Mouse (Mus musculus): Measurements from ENCODE around the gene Lrrc8c. TPM values are rescaled to one million over a fixed set of nuclear protein-coding genes. Genes with fewer than 3 reads are reported as not detected.
A peak's percentile ranks its signal among the peaks of the same experiment; 100 is the strongest.

Lrrc8c gene
- polyA plus RNA-seq, 2 experiments, result 6.5 to 18.0 TPM

GRCm38 (mm10) chr5:105525004-105525403 is 5.8 kb downstream of the Lrrc8c start:
- DNase-seq (ENCODE audit: low read depth in 3 of 3, low spot score in 3 of 3) (no peak), ATAC-seq (ENCODE audit: insufficient read depth) (no peak)
- peaks cover 66 to 67% of the 10 kb centered on the region in 2 experiments for H3K4me1 ChIP-seq (replicated peaks; ENCODE audit: control insufficient read depth in 2 of 2, insufficient read depth in 2 of 2, low read length in 1 of 2)
- peak overlapping the region; percentile 77; the same call in 1 of the 2 replicates for H3K27ac ChIP-seq
- TF ChIP-seq CTCF (IDR thresholded peaks at IDR 0.05; ENCODE audit: low read depth), result no peak
- peaks cover 9% of the 10 kb centered on the region; the same call in 1 of the 2 replicates for H3K36me3 ChIP-seq (replicated peaks; ENCODE audit: control insufficient read depth, insufficient read depth, low read depth)
- no peaks in the 10 kb centered on the region for H3K9me3 ChIP-seq (ENCODE audit: control insufficient read depth, low read length)
- H3K9ac ChIP-seq (replicated peaks), result no peak overlapping the region
- H3K4me2 ChIP-seq (ENCODE audit: low read depth), result peak overlapping the region; percentile 72
- no peaks in the 10 kb centered on the region for H3K27me3 ChIP-seq (ENCODE audit: control insufficient read depth, insufficient read depth, low read length)
- 58% methylated on average over 12 of the region's 12 CpGs for WGBS (ENCODE audit: insufficient replicate concordance)
- H3K4me3 ChIP-seq (ENCODE audit: insufficient read depth in 1 of 2, low read depth in 2 of 2, low read length in 2 of 2), result no peak overlapping the region

GRCm38 (mm10) chr5:105526107-105526645 is 7.0 kb downstream of the Lrrc8c start:
- H3K9me3 ChIP-seq (ENCODE audit: control insufficient read depth, low read length), result no peaks in the 10 kb centered on the region
- H3K27ac ChIP-seq, result no peak overlapping the region
- WGBS (ENCODE audit: insufficient replicate concordance), result 8% methylated on average over 4 of the region's 4 CpGs
- no peak overlapping the region for H3K9ac ChIP-seq (replicated peaks)
- no peaks in the 10 kb centered on the region for H3K27me3 ChIP-seq (ENCODE audit: control insufficient read depth, insufficient read depth, low read length)
- peak; percentile 24; the same call in 1 of the 2 replicates for ATAC-seq (ENCODE audit: insufficient read depth)
- peak overlapping the region; percentile 8; the same call in 1 of the 2 replicates for H3K4me2 ChIP-seq (ENCODE audit: low read depth)
- peak in 1 of 3 experiments; percentile 39 for DNase-seq (ENCODE audit: low read depth in 3 of 3, low spot score in 3 of 3)
- TF ChIP-seq CTCF (IDR thresholded peaks at IDR 0.05; ENCODE audit: low read depth) (no peak), EP300 (IDR thresholded peaks at IDR 0.05; ENCODE audit: low read depth) (peak; percentile 84)
- H3K36me3 ChIP-seq (replicated peaks; ENCODE audit: control insufficient read depth, insufficient read depth, low read depth), result peaks cover 9% of the 10 kb centered on the region; the same call in 1 of the 2 replicates
- peaks cover 62 to 63% of the 10 kb centered on the region in 2 experiments for H3K4me1 ChIP-seq (replicated peaks; ENCODE audit: control insufficient read depth in 2 of 2, insufficient read depth in 2 of 2, low read length in 1 of 2)
- H3K4me3 ChIP-seq (ENCODE audit: insufficient read depth in 1 of 2, low read depth in 2 of 2, low read length in 2 of 2), result no peak overlapping the region

GRCm38 (mm10) chr5:105526766-105527165 is 7.6 kb downstream of the Lrrc8c start:
- Histone ChIP-seq H3K27me3 (ENCODE audit: control insufficient read depth, insufficient read depth, low read length) (no peaks in the 10 kb centered on the region), H3K4me3 (ENCODE audit: insufficient read depth in 1 of 2, low read depth in 2 of 2, low read length in 2 of 2) (no peak overlapping the region), H3K4me1 (replicated peaks; ENCODE audit: control insufficient read depth in 2 of 2, insufficient read depth in 2 of 2, low read length in 1 of 2) (peaks cover 58 to 63% of the 10 kb centered on the region in 2 experiments), H3K4me2 (ENCODE audit: low read depth) (peak overlapping the region; percentile 57), H3K27ac (peak overlapping the region; percentile 49), H3K9ac (replicated peaks) (no peak overlapping the region; the same call in 1 of the 2 replicates), H3K9me3 (ENCODE audit: control insufficient read depth, low read length) (no peaks in the 10 kb centered on the region), H3K36me3 (replicated peaks; ENCODE audit: control insufficient read depth, insufficient read depth, low read depth) (peaks cover 9% of the 10 kb centered on the region; the same call in 1 of the 2 replicates)
- WGBS (ENCODE audit: insufficient replicate concordance), result 78% methylated on average over 9 of the region's 9 CpGs
- ATAC-seq (ENCODE audit: insufficient read depth), result no peak
- no peak for DNase-seq (ENCODE audit: low read depth in 3 of 3, low spot score in 3 of 3)
- TF ChIP-seq EP300 (IDR thresholded peaks at IDR 0.05; ENCODE audit: low read depth) (no peak), CTCF (IDR thresholded peaks at IDR 0.05; ENCODE audit: low read depth) (no peak)

- H3K36me3 ChIP-seq (replicated peaks; ENCODE audit: control insufficient read depth, insufficient read depth, low read depth), result peaks cover 9% of the 10 kb centered on the region; the same call in 1 of the 2 replicates
- H3K4me2 ChIP-seq (ENCODE audit: low read depth), result peak overlapping the region; percentile 57
- H3K4me1 ChIP-seq (replicated peaks; ENCODE audit: control insufficient read depth in 2 of 2, insufficient read depth in 2 of 2, low read length in 1 of 2), result peaks cover 54% of the 10 kb centered on the region in 2 experiments
- WGBS (ENCODE audit: insufficient replicate concordance), result 36% methylated on average over 23 of the region's 23 CpGs
- H3K4me3 ChIP-seq (ENCODE audit: insufficient read depth in 1 of 2, low read depth in 2 of 2, low read length in 2 of 2), result peak overlapping the region; percentile 12 to 25; a peak in 2 of 4 replicates
- peak overlapping the region; percentile 40 for H3K9ac ChIP-seq (replicated peaks)
- TF ChIP-seq CTCF (IDR thresholded peaks at IDR 0.05; ENCODE audit: low read depth) (no peak), EP300 (IDR thresholded peaks at IDR 0.05; ENCODE audit: low read depth) (peak; percentile 69)
- no peaks in the 10 kb centered on the region for H3K27me3 ChIP-seq (ENCODE audit: control insufficient read depth, insufficient read depth, low read length)
- H3K9me3 ChIP-seq (ENCODE audit: control insufficient read depth, low read length), result no peaks in the 10 kb centered on the region
- H3K27ac ChIP-seq, result peak overlapping the region; percentile 49
- ATAC-seq (ENCODE audit: insufficient read depth) (peak; percentile 75), DNase-seq (ENCODE audit: low read depth in 3 of 3, low spot score in 3 of 3) (peak; percentile 47 to 62 (median 50))
Observed at GRCm38 (mm10) chr5:105527477-105528331, 8.5 kb downstream of the Lrrc8c start.

GRCm38 (mm10) chr5:105530576-105530975 is 11.4 kb downstream of the Lrrc8c start:
- DNase-seq (ENCODE audit: low read depth in 3 of 3, low spot score in 3 of 3), result no peak
- Histone ChIP-seq H3K4me2 (ENCODE audit: low read depth) (no peak overlapping the region), H3K4me3 (ENCODE audit: insufficient read depth in 1 of 2, low read depth in 2 of 2, low read length in 2 of 2) (no peak overlapping the region), H3K27me3 (ENCODE audit: control insufficient read depth, insufficient read depth, low read length) (no peaks in the 10 kb centered on the region), H3K4me1 (replicated peaks; ENCODE audit: control insufficient read depth in 2 of 2, insufficient read depth in 2 of 2, low read length in 1 of 2) (peaks cover 28 to 29% of the 10 kb centered on the region in 2 experiments), H3K27ac (no peak overlapping the region), H3K36me3 (replicated peaks; ENCODE audit: control insufficient read depth, insufficient read depth, low read depth) (peaks cover 7% of the 10 kb centered on the region; the same call in 1 of the 2 replicates), H3K9ac (replicated peaks) (no peak overlapping the region), H3K9me3 (ENCODE audit: control insufficient read depth, low read length) (no peaks in the 10 kb centered on the region)
- 74% methylated on average over 6 of the region's 6 CpGs for WGBS (ENCODE audit: insufficient replicate concordance)
- ATAC-seq (ENCODE audit: insufficient read depth), result no peak
- TF ChIP-seq CTCF (IDR thresholded peaks at IDR 0.05; ENCODE audit: low read depth) (no peak), EP300 (IDR thresholded peaks at IDR 0.05; ENCODE audit: low read depth) (no peak)

Measured in liver, embryonic 14.5 days (tissue).